Mouse (Mus musculus) kidney, adult 18-20 months (tissue): ENCODE measurements at regions not wholly inside any gene's neighbourhood (a gene's known extent, or its start where the extent isn't known, plus 50 kb on each side); places are given as distances from the start of the nearest gene placed in this dataset.
"Not testable (repeated sequence)": the region's sequence is repeated elsewhere in the genome, so short reads cannot be mapped to it uniquely, and the experiment has no call there.

Experiments
- DNase-seq: peaks from one replicate; pipeline ENCODE4 v3.0.0; 2021

GRCm38 (mm10) chr8:113489436-113490107 lies 145.8 kb upstream of the Mon1b start:
- DNase-seq = no peak

- no peak for DNase-seq
These were observed 144.5 kb upstream of the Mon1b start for GRCm38 (mm10) chr8:113490891-113491290.

- no peak for DNase-seq
These were observed 138.5 kb upstream of the Mon1b start for GRCm38 (mm10) chr8:113496896-113497295.

GRCm38 (mm10) chr8:113502671-113503070 lies 132.7 kb upstream of the Mon1b start:
- no peak for DNase-seq

- no peak for DNase-seq
These were observed 122.5 kb upstream of the Mon1b start for GRCm38 (mm10) chr8:113512856-113513255.

- DNase-seq = peak; percentile 5
These were observed 121.3 kb upstream of the Mon1b start for GRCm38 (mm10) chr8:113513886-113514730.

GRCm38 (mm10) chr8:113514731-113515375 lies 120.5 kb upstream of the Mon1b start:
- not testable (repeated sequence) for DNase-seq

GRCm38 (mm10) chr8:113516176-113516575 lies 119.2 kb upstream of the Mon1b start:
- no peak for DNase-seq

- no peak for DNase-seq
These were observed 117.5 kb upstream of the Mon1b start for GRCm38 (mm10) chr8:113517912-113518311.

GRCm38 (mm10) chr8:113523561-113523960 lies 111.8 kb upstream of the Mon1b start:
- no peak for DNase-seq

- DNase-seq = no peak
These were observed 104.2 kb upstream of the Mon1b start for GRCm38 (mm10) chr8:113531116-113531665.

- no peak for DNase-seq
These were observed 102.5 kb upstream of the Mon1b start for GRCm38 (mm10) chr8:113532881-113533280.

- no peak for DNase-seq
These were observed 94.0 kb upstream of the Mon1b start for GRCm38 (mm10) chr8:113541437-113541836.

GRCm38 (mm10) chr8:113542082-113542481 lies 93.3 kb upstream of the Mon1b start:
- no peak for DNase-seq

GRCm38 (mm10) chr8:113542713-113543112 lies 92.7 kb upstream of the Mon1b start:
- no peak for DNase-seq

GRCm38 (mm10) chr8:113549200-113549599 lies 86.2 kb upstream of the Mon1b start:
- DNase-seq = no peak

- DNase-seq = no peak
These were observed 83.7 kb upstream of the Mon1b start for GRCm38 (mm10) chr8:113551454-113552273.

- no peak for DNase-seq
These were observed 82.6 kb upstream of the Mon1b start for GRCm38 (mm10) chr8:113552826-113553225.

GRCm38 (mm10) chr8:113554700-113555455 lies 80.5 kb upstream of the Mon1b start:
- no peak for DNase-seq

- no peak for DNase-seq
These were observed 78.4 kb upstream of the Mon1b start for GRCm38 (mm10) chr8:113556994-113557393.

- no peak for DNase-seq
These were observed 54.3 kb upstream of the Mon1b start for GRCm38 (mm10) chr8:113581098-113581497.

GRCm38 (mm10) chr8:113581704-113582103 lies 53.7 kb upstream of the Mon1b start:
- no peak for DNase-seq
